Mouse (Mus musculus): Measurements from ENCODE around the gene Cept1. TPM values are rescaled to one million over a fixed set of nuclear protein-coding genes. Genes with fewer than 3 reads are reported as not detected.
"Not testable (repeated sequence)": the region's sequence is repeated elsewhere in the genome, so short reads cannot be mapped to it uniquely, and the experiment has no call there.

The Cept1 gene
- polyA plus RNA-seq (2014; fragmentation: Nextera tagmentation; extraction: Ambion mirVana) = 48.3 and 57.4 TPM in 2 replicates

- Histone ChIP-seq H3K4me3 (ENCODE audit: low read depth, low read length) (peak within 1 kb of the TSS; percentile 62), H3K27me3 (ENCODE audit: control insufficient read depth, insufficient read depth, low read length) (no peaks in the 10 kb centered on the region), H3K4me2 (ENCODE audit: low read depth, low read length) (peak within 1 kb of the TSS; percentile 57), H3K36me3 (replicated peaks; ENCODE audit: control insufficient read depth, insufficient read depth, low read depth, low read length) (no peaks in the 10 kb centered on the region), H3K4me1 (ENCODE audit: control insufficient read depth, insufficient read depth, low read length) (no peaks in the 10 kb centered on the region), H3K9me3 (replicated peaks; ENCODE audit: control insufficient read depth, low read length) (no peaks in the 10 kb centered on the region), H3K27ac (replicated peaks; ENCODE audit: low read depth, low read length) (peak within 1 kb of the TSS; percentile 91), H3K9ac (replicated peaks; ENCODE audit: low read length) (peak within 1 kb of the TSS; percentile 83)
- peak; percentile 98 for ATAC-seq (replicated peaks; ENCODE audit: insufficient number of reproducible peaks, low FRiP score, low TSS enrichment, low read depth)
- DNase-seq (ENCODE audit: low spot score) = peak; percentile 97
- under 1% methylated on average over 61 of the region's 63 CpGs for WGBS
Observed at GRCm38 (mm10) chr3:106547171-106547923, at the start of gene Cept1, which contains the start of gene Dram2. Gene Cept1, minus strand, starts transcription at chr3:106547802. Gene Dram2, plus strand, starts transcription at chr3:106547798.

GRCm38 (mm10) chr3:106593631-106594030, 46.0 kb upstream of the Cept1 start:
- H3K9me3 ChIP-seq (replicated peaks; ENCODE audit: control insufficient read depth, low read length); H3K4me2 ChIP-seq (ENCODE audit: low read depth, low read length); ATAC-seq (replicated peaks; ENCODE audit: insufficient number of reproducible peaks, low FRiP score, low TSS enrichment, low read depth); DNase-seq (ENCODE audit: low spot score); H3K4me1 ChIP-seq (ENCODE audit: control insufficient read depth, insufficient read depth, low read length); H3K4me3 ChIP-seq (ENCODE audit: low read depth, low read length); H3K27me3 ChIP-seq (ENCODE audit: control insufficient read depth, insufficient read depth, low read length); H3K9ac ChIP-seq (replicated peaks; ENCODE audit: low read length); H3K27ac ChIP-seq (replicated peaks; ENCODE audit: low read depth, low read length); H3K36me3 ChIP-seq (replicated peaks; ENCODE audit: control insufficient read depth, insufficient read depth, low read depth, low read length): not testable (repeated sequence)
- 79% methylated on average over 4 of the region's 4 CpGs for WGBS

- no peak for ATAC-seq (replicated peaks; ENCODE audit: insufficient number of reproducible peaks, low FRiP score, low TSS enrichment, low read depth)
- Histone ChIP-seq H3K36me3 (replicated peaks; ENCODE audit: control insufficient read depth, insufficient read depth, low read depth, low read length) (no peaks in the 10 kb centered on the region), H3K27ac (replicated peaks; ENCODE audit: low read depth, low read length) (no peak overlapping the region), H3K4me3 (ENCODE audit: low read depth, low read length) (no peak overlapping the region), H3K4me2 (ENCODE audit: low read depth, low read length) (no peak overlapping the region), H3K9me3 (replicated peaks; ENCODE audit: control insufficient read depth, low read length) (no peaks in the 10 kb centered on the region), H3K4me1 (ENCODE audit: control insufficient read depth, insufficient read depth, low read length) (no peaks in the 10 kb centered on the region), H3K9ac (replicated peaks; ENCODE audit: low read length) (no peak overlapping the region), H3K27me3 (ENCODE audit: control insufficient read depth, insufficient read depth, low read length) (no peaks in the 10 kb centered on the region)
- 92% methylated on average over 2 of the region's 2 CpGs for WGBS
- DNase-seq (ENCODE audit: low spot score) = no peak
Observed at GRCm38 (mm10) chr3:106579296-106579695, 31.7 kb upstream of the Cept1 start.

- Histone ChIP-seq H3K27ac (replicated peaks; ENCODE audit: low read depth, low read length) (no peak overlapping the region), H3K36me3 (replicated peaks; ENCODE audit: control insufficient read depth, insufficient read depth, low read depth, low read length) (no peaks in the 10 kb centered on the region), H3K27me3 (ENCODE audit: control insufficient read depth, insufficient read depth, low read length) (no peaks in the 10 kb centered on the region), H3K9ac (replicated peaks; ENCODE audit: low read length) (no peak overlapping the region), H3K9me3 (replicated peaks; ENCODE audit: control insufficient read depth, low read length) (no peaks in the 10 kb centered on the region), H3K4me2 (ENCODE audit: low read depth, low read length) (no peak overlapping the region), H3K4me3 (ENCODE audit: low read depth, low read length) (no peak overlapping the region), H3K4me1 (ENCODE audit: control insufficient read depth, insufficient read depth, low read length) (no peaks in the 10 kb centered on the region)
- no peak for ATAC-seq (replicated peaks; ENCODE audit: insufficient number of reproducible peaks, low FRiP score, low TSS enrichment, low read depth)
- 89% methylated on average over 3 of the region's 3 CpGs for WGBS
- DNase-seq (ENCODE audit: low spot score) = no peak
Observed at GRCm38 (mm10) chr3:106573191-106573590, 25.6 kb upstream of the Cept1 start.

GRCm38 (mm10) chr3:106565876-106566275, 18.3 kb upstream of the Cept1 start:
- H3K9ac ChIP-seq (replicated peaks; ENCODE audit: low read length) = no peak overlapping the region
- H3K36me3 ChIP-seq (replicated peaks; ENCODE audit: control insufficient read depth, insufficient read depth, low read depth, low read length) = no peaks in the 10 kb centered on the region
- H3K27ac ChIP-seq (replicated peaks; ENCODE audit: low read depth, low read length) = no peak overlapping the region
- DNase-seq (ENCODE audit: low spot score) (no peak), ATAC-seq (replicated peaks; ENCODE audit: insufficient number of reproducible peaks, low FRiP score, low TSS enrichment, low read depth) (no peak)
- no peaks in the 10 kb centered on the region for H3K9me3 ChIP-seq (replicated peaks; ENCODE audit: control insufficient read depth, low read length)
- H3K27me3 ChIP-seq (ENCODE audit: control insufficient read depth, insufficient read depth, low read length) = no peaks in the 10 kb centered on the region
- no peak overlapping the region for H3K4me3 ChIP-seq (ENCODE audit: low read depth, low read length)
- no peaks in the 10 kb centered on the region for H3K4me1 ChIP-seq (ENCODE audit: control insufficient read depth, insufficient read depth, low read length)
- H3K4me2 ChIP-seq (ENCODE audit: low read depth, low read length) = no peak overlapping the region
- WGBS = 95% methylated on average over 3 of the region's 3 CpGs

- H3K27ac ChIP-seq (replicated peaks; ENCODE audit: low read depth, low read length) = no peak overlapping the region
- H3K9ac ChIP-seq (replicated peaks; ENCODE audit: low read length) = no peak overlapping the region
- H3K36me3 ChIP-seq (replicated peaks; ENCODE audit: control insufficient read depth, insufficient read depth, low read depth, low read length) = no peaks in the 10 kb centered on the region
- H3K4me1 ChIP-seq (ENCODE audit: control insufficient read depth, insufficient read depth, low read length) = no peaks in the 10 kb centered on the region
- H3K4me2 ChIP-seq (ENCODE audit: low read depth, low read length) = no peak overlapping the region
- no peak for ATAC-seq (replicated peaks; ENCODE audit: insufficient number of reproducible peaks, low FRiP score, low TSS enrichment, low read depth)
- H3K27me3 ChIP-seq (ENCODE audit: control insufficient read depth, insufficient read depth, low read length) = no peaks in the 10 kb centered on the region
- no peaks in the 10 kb centered on the region for H3K9me3 ChIP-seq (replicated peaks; ENCODE audit: control insufficient read depth, low read length)
- no peak overlapping the region for H3K4me3 ChIP-seq (ENCODE audit: low read depth, low read length)
- DNase-seq (ENCODE audit: low spot score) = no peak
Observed at GRCm38 (mm10) chr3:106558271-106558670, 10.7 kb upstream of the Cept1 start.

- 89% methylated on average over 3 of the region's 3 CpGs for WGBS
- no peaks in the 10 kb centered on the region for H3K27me3 ChIP-seq (ENCODE audit: control insufficient read depth, insufficient read depth, low read length)
Observed at GRCm38 (mm10) chr3:106555743-106556250, 8.2 kb upstream of the Cept1 start.

GRCm38 (mm10) chr3:106553411-106553810, 5.8 kb upstream of the Cept1 start:
- DNase-seq (ENCODE audit: low spot score) (no peak), ATAC-seq (replicated peaks; ENCODE audit: insufficient number of reproducible peaks, low FRiP score, low TSS enrichment, low read depth) (no peak)
- Histone ChIP-seq H3K27me3 (ENCODE audit: control insufficient read depth, insufficient read depth, low read length) (no peaks in the 10 kb centered on the region), H3K9ac (replicated peaks; ENCODE audit: low read length) (no peak overlapping the region), H3K4me3 (ENCODE audit: low read depth, low read length) (no peak overlapping the region), H3K4me2 (ENCODE audit: low read depth, low read length) (no peak overlapping the region), H3K9me3 (replicated peaks; ENCODE audit: control insufficient read depth, low read length) (no peaks in the 10 kb centered on the region), H3K27ac (replicated peaks; ENCODE audit: low read depth, low read length) (no peak overlapping the region), H3K36me3 (replicated peaks; ENCODE audit: control insufficient read depth, insufficient read depth, low read depth, low read length) (no peaks in the 10 kb centered on the region), H3K4me1 (ENCODE audit: control insufficient read depth, insufficient read depth, low read length) (no peaks in the 10 kb centered on the region)
- 85% methylated on average over 5 of the region's 5 CpGs for WGBS

More at GRCm38 (mm10) chr3:106555743-106556250, 8.2 kb upstream of the Cept1 start:
- H3K36me3 ChIP-seq (replicated peaks; ENCODE audit: control insufficient read depth, insufficient read depth, low read depth, low read length) = no peaks in the 10 kb centered on the region
- DNase-seq (ENCODE audit: low spot score) (no peak), ATAC-seq (replicated peaks; ENCODE audit: insufficient number of reproducible peaks, low FRiP score, low TSS enrichment, low read depth) (no peak)
- H3K27ac ChIP-seq (replicated peaks; ENCODE audit: low read depth, low read length) = no peak overlapping the region
- H3K9ac ChIP-seq (replicated peaks; ENCODE audit: low read length) = no peak overlapping the region
- H3K4me3 ChIP-seq (ENCODE audit: low read depth, low read length) = no peak overlapping the region
- no peaks in the 10 kb centered on the region for H3K4me1 ChIP-seq (ENCODE audit: control insufficient read depth, insufficient read depth, low read length)
- H3K9me3 ChIP-seq (replicated peaks; ENCODE audit: control insufficient read depth, low read length) = no peaks in the 10 kb centered on the region
- no peak overlapping the region for H3K4me2 ChIP-seq (ENCODE audit: low read depth, low read length)
